Mouse (Mus musculus): ENCODE data around the gene Stx11. TPM values are rescaled to one million over a fixed set of nuclear protein-coding genes. Genes with fewer than 3 reads are reported as not detected.

Stx11 gene
- polyA plus RNA-seq, 1 experiment from 2014 or later, result 1.6 TPM

GRCm38 (mm10) chr10:12949299-12949698 lies 14.8 kb downstream of the Stx11 start:
- 65% methylated on average over 7 of the region's 7 CpGs for WGBS
- peak; percentile 78 for ATAC-seq
- Histone ChIP-seq H3K27me3 (replicated peaks) (no peaks in the 10 kb centered on the region), H3K4me1 (replicated peaks) (no peaks in the 10 kb centered on the region), H3K36me3 (no peaks in the 10 kb centered on the region), H3K9me3 (no peaks in the 10 kb centered on the region), H3K4me2 (replicated peaks) (no peak overlapping the region), H3K4me3 (replicated peaks) (no peak overlapping the region), H3K27ac (no peak overlapping the region), H3K9ac (no peak overlapping the region)

GRCm38 (mm10) chr10:12947606-12948005 lies 16.5 kb downstream of the Stx11 start:
- H3K27ac ChIP-seq, result no peak overlapping the region
- H3K4me2 ChIP-seq (replicated peaks), result no peak overlapping the region
- no peak overlapping the region for H3K9ac ChIP-seq
- no peaks in the 10 kb centered on the region for H3K9me3 ChIP-seq
- H3K4me3 ChIP-seq (replicated peaks), result no peak overlapping the region
- H3K36me3 ChIP-seq, result no peaks in the 10 kb centered on the region
- 87% methylated on average over 3 of the region's 3 CpGs for WGBS
- no peaks in the 10 kb centered on the region for H3K27me3 ChIP-seq (replicated peaks)
- no peaks in the 10 kb centered on the region for H3K4me1 ChIP-seq (replicated peaks)
- ATAC-seq, result no peak

GRCm38 (mm10) chr10:12941018-12941761 lies 22.9 kb downstream of the Stx11 start:
- 0 out of 2 replicates have a peak, but pooled peaks cover 4% of the 10 kb centered on the region for H3K4me1 ChIP-seq (replicated peaks)
- no peaks in the 10 kb centered on the region for H3K36me3 ChIP-seq
- H3K4me2 ChIP-seq (replicated peaks), result peak overlapping the region; percentile 73
- H3K9ac ChIP-seq, result no peak overlapping the region
- peak; percentile 77 for ATAC-seq
- H3K27ac ChIP-seq, result no peak overlapping the region
- H3K4me3 ChIP-seq (replicated peaks), result peak overlapping the region; percentile 39
- peaks cover 16% of the 10 kb centered on the region for H3K27me3 ChIP-seq (replicated peaks)
- 12% methylated on average over 63 of the region's 63 CpGs for WGBS
- H3K9me3 ChIP-seq, result no peaks in the 10 kb centered on the region

GRCm38 (mm10) chr10:12938763-12939162 lies 25.3 kb downstream of the Stx11 start:
- Histone ChIP-seq H3K36me3 (no peaks in the 10 kb centered on the region), H3K9me3 (no peaks in the 10 kb centered on the region)
- 89% methylated on average over 2 of the region's 2 CpGs for WGBS

GRCm38 (mm10) chr10:12936079-12936478 lies 28.0 kb downstream of the Stx11 start:
- 84% methylated on average over 7 of the region's 7 CpGs for WGBS
- Histone ChIP-seq H3K27ac (no peak overlapping the region), H3K9me3 (no peaks in the 10 kb centered on the region), H3K27me3 (replicated peaks) (peaks cover 5% of the 10 kb centered on the region), H3K9ac (no peak overlapping the region), H3K36me3 (no peaks in the 10 kb centered on the region), H3K4me2 (replicated peaks) (no peak overlapping the region), H3K4me1 (replicated peaks) (0 out of 2 replicates have a peak, but pooled peaks cover 2% of the 10 kb centered on the region), H3K4me3 (replicated peaks) (no peak overlapping the region)
- no peak for ATAC-seq

More at GRCm38 (mm10) chr10:12938763-12939162, 25.3 kb downstream of the Stx11 start:
- no peak for ATAC-seq
- Histone ChIP-seq H3K4me3 (replicated peaks) (no peak overlapping the region), H3K4me1 (replicated peaks) (0 out of 2 replicates have a peak, but pooled peaks cover 4% of the 10 kb centered on the region), H3K27ac (no peak overlapping the region), H3K27me3 (replicated peaks) (peaks cover 16% of the 10 kb centered on the region), H3K9ac (no peak overlapping the region), H3K4me2 (replicated peaks) (no peak overlapping the region)

- H3K9ac ChIP-seq, result no peak overlapping the region
- 87% methylated on average over 5 of the region's 5 CpGs for WGBS
- H3K27ac ChIP-seq, result no peak overlapping the region
- no peaks in the 10 kb centered on the region for H3K4me1 ChIP-seq (replicated peaks)
- no peak for ATAC-seq
- no peaks in the 10 kb centered on the region for H3K9me3 ChIP-seq
- no peak overlapping the region for H3K4me3 ChIP-seq (replicated peaks)
- no peaks in the 10 kb centered on the region for H3K36me3 ChIP-seq
- 0 out of 2 replicates have a peak, but pooled peaks cover under 1% of the 10 kb centered on the region for H3K27me3 ChIP-seq (replicated peaks)
- no peak overlapping the region for H3K4me2 ChIP-seq (replicated peaks)
Observed at GRCm38 (mm10) chr10:12935575-12935974, 28.5 kb downstream of the Stx11 start.

- H3K9ac ChIP-seq, result no peak overlapping the region
Observed at GRCm38 (mm10) chr10:12931492-12932400, 32.4 kb downstream of the Stx11 start.

GRCm38 (mm10) chr10:12930351-12930905 lies 33.7 kb downstream of the Stx11 start:
- WGBS, result 43% methylated on average over 5 of the region's 6 CpGs
- Histone ChIP-seq H3K27ac (no peak overlapping the region), H3K9ac (no peak overlapping the region), H3K4me3 (replicated peaks) (no peak overlapping the region), H3K9me3 (no peaks in the 10 kb centered on the region), H3K27me3 (replicated peaks) (no peaks in the 10 kb centered on the region), H3K36me3 (no peaks in the 10 kb centered on the region), H3K4me1 (replicated peaks) (no peaks in the 10 kb centered on the region), H3K4me2 (replicated peaks) (no peak overlapping the region)
- no peak for ATAC-seq

More at GRCm38 (mm10) chr10:12931492-12932400, 32.4 kb downstream of the Stx11 start:
- H3K27me3 ChIP-seq (replicated peaks), result no peaks in the 10 kb centered on the region
- no peak overlapping the region for H3K27ac ChIP-seq
- no peak overlapping the region for H3K4me3 ChIP-seq (replicated peaks)
- no peaks in the 10 kb centered on the region for H3K36me3 ChIP-seq
- 51% methylated on average over 10 of the region's 10 CpGs for WGBS
- H3K9me3 ChIP-seq, result no peaks in the 10 kb centered on the region
- H3K4me2 ChIP-seq (replicated peaks), result no peak overlapping the region
- no peak for ATAC-seq
- no peaks in the 10 kb centered on the region for H3K4me1 ChIP-seq (replicated peaks)

GRCm38 (mm10) chr10:12929857-12930174 lies 34.3 kb downstream of the Stx11 start:
- Histone ChIP-seq H3K9me3 (no peaks in the 10 kb centered on the region), H3K36me3 (no peaks in the 10 kb centered on the region), H3K4me2 (replicated peaks) (no peak overlapping the region), H3K4me3 (replicated peaks) (no peak overlapping the region), H3K27ac (no peak overlapping the region), H3K27me3 (replicated peaks) (no peaks in the 10 kb centered on the region), H3K4me1 (replicated peaks) (no peaks in the 10 kb centered on the region), H3K9ac (no peak overlapping the region)
- WGBS, result 60% methylated on average over 6 of the region's 6 CpGs
- ATAC-seq, result no peak

- Histone ChIP-seq H3K27me3 (replicated peaks) (no peaks in the 10 kb centered on the region), H3K36me3 (no peaks in the 10 kb centered on the region), H3K4me3 (replicated peaks) (no peak overlapping the region), H3K4me1 (replicated peaks) (no peaks in the 10 kb centered on the region), H3K27ac (no peak overlapping the region), H3K9ac (no peak overlapping the region), H3K4me2 (replicated peaks) (no peak overlapping the region), H3K9me3 (no peaks in the 10 kb centered on the region)
- 82% methylated on average over 7 of the region's 7 CpGs for WGBS
- no peak for ATAC-seq
Observed at GRCm38 (mm10) chr10:12929149-12929856, 34.8 kb downstream of the Stx11 start.

- Histone ChIP-seq H3K36me3 (no peaks in the 10 kb centered on the region), H3K4me3 (replicated peaks) (no peak overlapping the region), H3K27me3 (replicated peaks) (no peaks in the 10 kb centered on the region), H3K9ac (no peak overlapping the region), H3K4me2 (replicated peaks) (no peak overlapping the region), H3K27ac (no peak overlapping the region), H3K9me3 (no peaks in the 10 kb centered on the region), H3K4me1 (replicated peaks) (peaks cover 5% of the 10 kb centered on the region; the same call in 1 of the 2 replicates)
- WGBS, result 76% methylated on average over 6 of the region's 6 CpGs
- no peak for ATAC-seq
Observed at GRCm38 (mm10) chr10:12928193-12928592, 35.9 kb downstream of the Stx11 start.

All from intestine, embryonic 15.5 days (tissue).